Mouse (Mus musculus) C3H10T1/2 (cell line): ENCODE data around the gene Pdzd9. TPM values are rescaled to one million over a fixed set of nuclear protein-coding genes. Genes with fewer than 3 reads are reported as not detected.

ENCODE experiments used
- polyA plus RNA-seq, 2 experiments: library from polyadenylated mRNA; unstranded; fragments of >200 nt; fragmentation: generic; extraction: Trizol; gene quantifications; one replicate each; pipeline ENCODE4 v1.2.1; 2012; ENCODE audit warnings: missing spikeins in 2 of 2

Gene Pdzd9
- polyA plus RNA-seq = under 1 TPM; 0.11 to 0.25 TPM

DNA sequence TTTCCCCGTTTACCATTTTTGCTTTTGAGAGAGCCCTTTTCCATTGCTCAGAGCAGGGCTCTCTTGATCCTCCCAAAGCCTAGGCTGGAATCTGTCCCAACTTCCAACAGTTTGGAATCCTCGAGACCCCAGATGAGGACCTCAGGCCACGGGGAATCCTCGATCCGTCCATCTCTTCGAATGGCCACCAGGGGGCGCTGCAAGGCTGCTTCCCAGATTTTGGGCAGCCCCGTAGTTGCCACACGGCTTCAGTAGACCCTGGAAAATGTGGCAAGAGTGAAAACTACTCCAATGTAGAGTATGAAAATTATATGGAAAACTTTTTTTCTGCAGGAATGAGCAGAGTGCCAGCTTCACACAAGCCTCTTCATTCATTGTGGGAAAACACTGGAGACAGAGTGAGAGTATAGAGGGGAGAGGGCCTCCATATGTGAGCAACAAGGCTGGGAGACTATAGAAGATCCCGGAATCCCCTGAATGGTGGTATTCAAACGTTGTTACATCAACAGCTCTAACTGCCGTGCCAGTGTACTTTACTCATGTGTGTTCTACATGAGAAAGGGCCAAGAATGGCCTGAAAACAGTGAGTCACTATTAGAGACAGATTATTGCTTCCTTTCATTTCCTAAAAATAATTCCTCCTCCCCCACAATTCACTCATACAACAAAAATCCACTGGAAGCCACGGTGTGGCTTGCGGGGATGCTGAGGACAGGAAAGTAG lies at the start of gene Pdzd9:
Gene Pdzd9 (minus strand): TSS at position 191 of the 723 bp plus-strand sequence.

DNA sequence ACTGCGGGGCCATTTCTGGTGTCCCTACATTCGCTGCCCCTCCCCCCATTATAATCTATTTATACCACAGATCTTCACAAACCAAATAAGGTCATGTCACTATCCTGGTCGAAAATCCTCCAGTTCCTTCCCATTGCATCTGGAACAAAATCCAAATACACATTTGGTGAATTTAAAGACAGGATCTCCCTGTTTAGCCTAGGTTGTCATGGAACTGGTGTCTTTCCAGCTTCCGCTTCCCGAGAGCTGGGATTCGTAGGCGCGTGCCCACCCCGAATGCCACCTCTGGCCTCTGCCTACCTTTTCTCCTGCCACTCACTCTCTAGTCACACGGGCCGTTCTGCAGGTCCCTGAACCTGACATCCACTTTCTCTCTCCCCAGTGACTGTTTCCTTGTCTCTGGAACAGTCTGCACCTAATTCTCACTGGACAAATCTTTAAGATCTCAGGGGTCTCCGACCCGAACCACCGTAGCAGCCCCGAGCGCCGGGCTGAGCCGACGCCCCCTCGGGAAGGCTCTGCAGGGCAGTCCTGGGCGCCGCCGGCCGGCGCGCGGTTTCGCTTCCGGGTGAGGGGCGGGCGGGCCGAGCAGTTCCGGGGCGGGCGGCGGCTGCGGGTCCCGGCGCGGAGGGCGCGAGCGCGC lies 7.0 kb upstream of the Pdzd9 start, which contains the start of gene Mosmo:
Gene Mosmo (plus strand): TSS at position 618 of the 643 bp plus-strand sequence.

DNA sequence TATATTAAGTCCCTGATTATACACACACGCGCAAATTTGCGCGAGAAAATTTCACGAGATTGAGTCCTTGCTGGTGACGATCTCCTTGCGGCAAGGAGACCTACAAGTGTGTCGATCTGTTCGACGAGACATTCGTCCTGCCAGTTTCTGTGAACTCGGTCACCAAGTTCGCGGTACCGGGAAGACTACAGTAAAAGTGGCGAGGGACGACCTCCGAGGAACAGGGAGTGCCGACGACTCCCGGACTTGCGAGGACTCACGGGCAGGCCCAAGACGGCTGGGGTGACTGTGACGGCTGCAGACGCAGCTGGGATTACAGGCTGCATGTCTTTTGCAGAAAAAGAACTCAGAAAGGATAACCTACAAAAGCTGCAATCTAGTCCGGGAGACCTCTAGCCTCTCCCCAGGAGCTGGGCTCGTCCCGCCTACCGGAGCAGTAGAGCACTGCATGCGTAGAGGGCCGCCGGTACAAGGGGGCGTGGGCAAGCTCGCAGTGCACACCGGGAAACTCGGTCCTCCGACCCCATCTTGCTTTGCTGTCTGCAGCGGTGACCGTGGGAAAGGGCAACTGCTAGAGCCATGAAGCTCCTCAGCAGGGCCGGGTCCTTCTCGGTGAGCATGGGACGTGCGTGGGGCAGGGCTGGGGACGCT lies 35.3 kb downstream of the Pdzd9 start, which contains the start of gene Uqcrc2:
Gene Uqcrc2 (plus strand): TSS at position 466 of the 651 bp plus-strand sequence.

Other genes with a start within 250 kb of the Pdzd9 start
- 10 to 100 TPM; 34.5 to 83.1 TPM for gene Uqcrc2, start 35.2 kb downstream of the Pdzd9 start, polyA plus RNA-seq
- 10 to 100 TPM; 11.8 to 39.2 TPM for gene Mosmo, start 7.3 kb upstream of the Pdzd9 start, polyA plus RNA-seq
- under 1 TPM in 1 of 2 experiments, not detected in 1; 0.04 TPM for gene Vwa3a, start 69.0 kb upstream of the Pdzd9 start, polyA plus RNA-seq
- gene Gm5737, start 142.0 kb upstream of the Pdzd9 start, polyA plus RNA-seq = not detected
- gene Eef2k, start 172.5 kb upstream of the Pdzd9 start, polyA plus RNA-seq = 10 to 100 TPM; 20.5 to 33.1 TPM
- gene Polr3e, start 247.4 kb upstream of the Pdzd9 start, polyA plus RNA-seq = 1 to 10 TPM; 4.2 to 6.6 TPM